Mouse (Mus musculus): Measurements from ENCODE around the gene Filip1. TPM values are rescaled to one million over a fixed set of nuclear protein-coding genes. Genes with fewer than 3 reads are reported as not detected.

The Filip1 gene
- polyA plus RNA-seq, 2 experiments = 0.29 to 0.37 TPM

DNA sequence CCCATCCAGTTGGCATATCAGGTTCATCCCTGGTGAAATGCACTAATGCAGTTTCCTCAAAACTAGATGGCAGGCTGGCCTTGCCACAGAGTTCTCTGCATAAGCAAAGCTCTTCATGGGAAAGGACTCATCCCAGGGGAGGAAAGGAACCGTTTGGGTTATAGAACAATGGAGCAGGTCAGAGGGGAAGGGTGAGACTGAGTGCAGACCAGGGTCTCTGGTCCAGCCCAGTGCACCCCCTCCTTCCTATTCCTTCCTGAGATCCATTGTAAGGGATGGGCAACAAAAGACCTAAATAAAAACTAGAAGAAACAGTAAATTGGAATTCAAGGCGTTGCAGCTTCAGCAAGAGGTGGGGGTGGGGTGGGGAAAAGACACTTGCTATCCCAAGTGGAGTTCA, 140.1 kb downstream of the Filip1 start:
- Histone ChIP-seq H3K27me3 (ENCODE audit: control insufficient read depth, insufficient read depth, low read length) (no peaks in the 10 kb centered on the region), H3K9me3 (ENCODE audit: control insufficient read depth, low read length) (no peaks in the 10 kb centered on the region), H3K27ac (no peak overlapping the region), H3K36me3 (replicated peaks; ENCODE audit: control insufficient read depth, insufficient read depth, low read depth) (no peaks in the 10 kb centered on the region), H3K9ac (replicated peaks) (no peak overlapping the region), H3K4me2 (ENCODE audit: low read depth) (no peak overlapping the region), H3K4me1 (replicated peaks; ENCODE audit: control insufficient read depth in 2 of 2, insufficient read depth in 2 of 2, low read length in 1 of 2) (peaks cover 0 to 7% of the 10 kb centered on the region in 2 experiments; a peak in 2 of 4 replicates), H3K4me3 (ENCODE audit: insufficient read depth in 1 of 2, low read depth in 2 of 2, low read length in 2 of 2) (no peak overlapping the region)
- TF ChIP-seq EP300 (IDR thresholded peaks at IDR 0.05; ENCODE audit: low read depth) = no peak
- no peak for TF ChIP-seq CTCF (IDR thresholded peaks at IDR 0.05; ENCODE audit: low read depth)
- no peak for DNase-seq (ENCODE audit: low read depth in 3 of 3, low spot score in 3 of 3)
- no peak for ATAC-seq (ENCODE audit: insufficient read depth)
- 31% methylated on average over 2 of the region's 2 CpGs for WGBS (ENCODE audit: insufficient replicate concordance)

DNA sequence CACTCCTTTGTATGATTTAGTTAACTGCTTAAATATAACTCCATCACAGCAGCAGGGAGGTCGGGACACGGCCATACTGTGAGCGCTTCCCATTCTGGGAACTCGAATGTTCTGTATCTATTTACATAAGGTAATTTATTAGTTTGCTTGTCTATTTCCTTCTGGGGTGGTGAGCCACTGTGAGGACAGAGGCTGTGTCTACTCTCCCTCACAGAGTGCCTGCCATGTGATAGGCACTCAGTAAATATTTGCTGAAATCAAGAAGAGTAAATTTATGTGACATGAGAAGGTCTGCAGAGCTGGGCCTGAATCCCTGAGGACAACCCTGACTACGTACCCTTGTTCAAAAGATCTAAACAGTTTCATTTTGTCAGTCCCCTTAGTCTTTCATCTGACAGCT, 143.1 kb downstream of the Filip1 start:
- H3K36me3 ChIP-seq (replicated peaks; ENCODE audit: control insufficient read depth, insufficient read depth, low read depth) = no peaks in the 10 kb centered on the region
- H3K9ac ChIP-seq (replicated peaks) = no peak overlapping the region
- H3K9me3 ChIP-seq (ENCODE audit: control insufficient read depth, low read length) = no peaks in the 10 kb centered on the region
- TF ChIP-seq CTCF (IDR thresholded peaks at IDR 0.05; ENCODE audit: low read depth) = no peak
- no peak for TF ChIP-seq EP300 (IDR thresholded peaks at IDR 0.05; ENCODE audit: low read depth)
- DNase-seq (ENCODE audit: low read depth in 3 of 3, low spot score in 3 of 3) (no peak), ATAC-seq (ENCODE audit: insufficient read depth) (no peak)
- no peak overlapping the region for H3K27ac ChIP-seq
- H3K27me3 ChIP-seq (ENCODE audit: control insufficient read depth, insufficient read depth, low read length) = no peaks in the 10 kb centered on the region
- H3K4me1 ChIP-seq (replicated peaks; ENCODE audit: control insufficient read depth in 2 of 2, insufficient read depth in 2 of 2, low read length in 1 of 2) = peaks cover 0 to 4% of the 10 kb centered on the region in 2 experiments; a peak in 2 of 4 replicates
- no peak overlapping the region for H3K4me3 ChIP-seq (ENCODE audit: insufficient read depth in 1 of 2, low read depth in 2 of 2, low read length in 2 of 2)
- no peak overlapping the region for H3K4me2 ChIP-seq (ENCODE audit: low read depth)
- 60% methylated on average over 5 of the region's 5 CpGs for WGBS (ENCODE audit: insufficient replicate concordance)

DNA sequence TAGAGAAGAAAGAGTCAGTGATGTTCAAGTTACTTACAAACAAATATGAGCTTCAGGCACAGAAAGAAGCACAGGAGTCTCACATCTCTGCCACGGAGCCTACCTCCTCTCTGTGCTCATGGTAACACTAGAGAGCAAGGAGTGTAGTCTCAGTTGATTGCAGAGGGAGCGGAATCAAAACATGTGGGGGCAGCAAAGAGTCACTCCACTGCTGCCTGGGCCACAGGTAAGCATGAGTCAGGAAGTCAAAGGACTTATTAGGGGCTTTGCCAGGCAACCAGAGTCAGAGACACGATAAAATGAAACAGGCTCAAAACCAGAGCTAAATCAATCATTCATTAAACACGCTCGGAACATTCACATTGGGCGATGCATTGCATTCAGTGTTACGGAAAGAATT, 146.7 kb downstream of the Filip1 start:
- H3K36me3 ChIP-seq (replicated peaks; ENCODE audit: control insufficient read depth, insufficient read depth, low read depth) = no peaks in the 10 kb centered on the region
- WGBS (ENCODE audit: insufficient replicate concordance) = 61% methylated on average over 7 of the region's 7 CpGs
- no peak overlapping the region for H3K4me2 ChIP-seq (ENCODE audit: low read depth)
- H3K27ac ChIP-seq = no peak overlapping the region
- no peaks in the 10 kb centered on the region for H3K27me3 ChIP-seq (ENCODE audit: control insufficient read depth, insufficient read depth, low read length)
- TF ChIP-seq EP300 (IDR thresholded peaks at IDR 0.05; ENCODE audit: low read depth) = no peak
- peak; percentile 36; the same call in 1 of the 2 replicates for TF ChIP-seq CTCF (IDR thresholded peaks at IDR 0.05; ENCODE audit: low read depth)
- no peak overlapping the region for H3K4me3 ChIP-seq (ENCODE audit: insufficient read depth in 1 of 2, low read depth in 2 of 2, low read length in 2 of 2)
- no peaks in the 10 kb centered on the region for H3K9me3 ChIP-seq (ENCODE audit: control insufficient read depth, low read length)
- H3K9ac ChIP-seq (replicated peaks) = no peak overlapping the region
- DNase-seq (ENCODE audit: low read depth in 3 of 3, low spot score in 3 of 3) (no peak), ATAC-seq (ENCODE audit: insufficient read depth) (no peak)
- H3K4me1 ChIP-seq (replicated peaks; ENCODE audit: control insufficient read depth in 2 of 2, insufficient read depth in 2 of 2, low read length in 1 of 2) = peaks cover 0 to 4% of the 10 kb centered on the region in 2 experiments; a peak in 2 of 4 replicates

DNA sequence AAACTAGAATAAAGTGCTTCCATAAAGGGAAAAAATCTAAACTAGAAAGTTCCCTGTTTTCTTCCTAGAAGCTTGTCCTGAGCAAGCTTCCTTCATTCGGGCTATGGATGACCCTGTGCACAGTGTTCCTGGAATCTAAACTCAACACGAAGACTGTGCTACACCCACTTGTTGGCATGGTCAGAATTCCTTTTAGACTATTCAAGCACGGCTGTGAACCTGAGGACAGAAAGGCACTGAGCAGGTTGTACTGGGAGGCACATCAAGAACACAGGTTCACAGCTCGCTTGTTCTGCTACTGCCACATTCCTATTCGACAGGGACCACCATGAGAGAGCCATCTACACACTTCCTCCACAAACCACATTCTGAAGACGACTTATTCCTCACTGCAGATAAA, 150.1 kb downstream of the Filip1 start:
- H3K27ac ChIP-seq = no peak overlapping the region
- 43% methylated on average over 6 of the region's 6 CpGs for WGBS (ENCODE audit: insufficient replicate concordance)
- no peak overlapping the region for H3K9ac ChIP-seq (replicated peaks)
- no peak overlapping the region for H3K4me3 ChIP-seq (ENCODE audit: insufficient read depth in 1 of 2, low read depth in 2 of 2, low read length in 2 of 2)
- no peaks in the 10 kb centered on the region for H3K4me1 ChIP-seq (replicated peaks; ENCODE audit: control insufficient read depth in 2 of 2, insufficient read depth in 2 of 2, low read length in 1 of 2)
- DNase-seq (ENCODE audit: low read depth in 3 of 3, low spot score in 3 of 3) (no peak), ATAC-seq (ENCODE audit: insufficient read depth) (no peak)
- no peaks in the 10 kb centered on the region for H3K27me3 ChIP-seq (ENCODE audit: control insufficient read depth, insufficient read depth, low read length)
- no peak overlapping the region for H3K4me2 ChIP-seq (ENCODE audit: low read depth)
- H3K36me3 ChIP-seq (replicated peaks; ENCODE audit: control insufficient read depth, insufficient read depth, low read depth) = no peaks in the 10 kb centered on the region
- no peaks in the 10 kb centered on the region for H3K9me3 ChIP-seq (ENCODE audit: control insufficient read depth, low read length)
- TF ChIP-seq EP300 (IDR thresholded peaks at IDR 0.05; ENCODE audit: low read depth) (no peak), CTCF (IDR thresholded peaks at IDR 0.05; ENCODE audit: low read depth) (no peak)

DNA sequence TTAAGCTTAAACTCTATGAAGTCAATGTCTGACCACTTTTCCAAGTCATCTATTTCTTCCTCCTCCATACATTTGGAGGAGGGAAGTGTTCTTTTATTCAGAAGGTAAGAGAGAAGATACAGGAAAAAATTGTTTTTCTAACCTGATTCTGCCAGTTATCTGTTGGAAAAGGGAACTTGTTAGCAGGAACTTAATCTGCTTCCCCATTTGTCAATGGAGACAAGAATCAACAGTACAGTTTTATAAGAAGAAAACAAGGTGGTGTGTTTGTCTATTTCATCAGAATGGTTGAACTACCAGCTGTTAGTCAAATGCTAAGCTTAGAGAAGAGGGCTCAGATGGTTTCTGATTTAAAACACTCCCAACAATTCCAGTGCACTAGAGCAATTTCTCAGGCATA, 165.6 kb downstream of the Filip1 start:
- Histone ChIP-seq H3K4me1 (replicated peaks; ENCODE audit: control insufficient read depth in 2 of 2, insufficient read depth in 2 of 2, low read length in 1 of 2) (no peaks in the 10 kb centered on the region), H3K4me3 (ENCODE audit: insufficient read depth in 1 of 2, low read depth in 2 of 2, low read length in 2 of 2) (no peak overlapping the region), H3K9me3 (ENCODE audit: control insufficient read depth, low read length) (no peaks in the 10 kb centered on the region), H3K36me3 (replicated peaks; ENCODE audit: control insufficient read depth, insufficient read depth, low read depth) (no peaks in the 10 kb centered on the region), H3K27ac (no peak overlapping the region), H3K4me2 (ENCODE audit: low read depth) (no peak overlapping the region), H3K27me3 (ENCODE audit: control insufficient read depth, insufficient read depth, low read length) (no peaks in the 10 kb centered on the region), H3K9ac (replicated peaks) (no peak overlapping the region)
- DNase-seq (ENCODE audit: low read depth in 3 of 3, low spot score in 3 of 3) = no peak
- ATAC-seq (ENCODE audit: insufficient read depth) = no peak
- TF ChIP-seq EP300 (IDR thresholded peaks at IDR 0.05; ENCODE audit: low read depth) (no peak), CTCF (IDR thresholded peaks at IDR 0.05; ENCODE audit: low read depth) (no peak)
